Mouse (Mus musculus): ENCODE measurements around the gene Dbt.
"Not testable (repeated sequence)": the region's sequence is repeated elsewhere in the genome, so short reads cannot be mapped to it uniquely, and the experiment has no call there.

The Dbt gene

DNA sequence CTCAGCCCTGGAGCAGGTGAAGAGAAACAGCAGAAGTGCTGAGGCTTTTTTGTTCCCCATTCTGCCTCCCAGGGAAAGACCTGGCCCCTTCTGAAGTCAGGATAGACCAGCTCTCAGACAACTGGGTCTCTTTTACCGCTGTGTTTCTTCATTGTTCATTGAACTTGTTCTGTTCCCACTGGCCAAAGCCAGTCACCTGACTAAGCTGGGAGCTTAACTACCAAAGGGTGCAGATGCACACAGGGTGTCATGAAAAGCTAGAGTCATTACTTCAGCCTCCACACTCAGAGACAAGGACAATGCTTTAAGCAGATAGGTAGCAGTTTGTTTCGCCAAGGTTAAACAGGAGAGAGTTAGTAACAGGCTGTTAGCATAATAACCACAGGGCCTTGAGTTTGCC, 29.2 kb downstream of the Dbt start:
- no peak for DNase-seq (ENCODE audit: low spot score)

DNA sequence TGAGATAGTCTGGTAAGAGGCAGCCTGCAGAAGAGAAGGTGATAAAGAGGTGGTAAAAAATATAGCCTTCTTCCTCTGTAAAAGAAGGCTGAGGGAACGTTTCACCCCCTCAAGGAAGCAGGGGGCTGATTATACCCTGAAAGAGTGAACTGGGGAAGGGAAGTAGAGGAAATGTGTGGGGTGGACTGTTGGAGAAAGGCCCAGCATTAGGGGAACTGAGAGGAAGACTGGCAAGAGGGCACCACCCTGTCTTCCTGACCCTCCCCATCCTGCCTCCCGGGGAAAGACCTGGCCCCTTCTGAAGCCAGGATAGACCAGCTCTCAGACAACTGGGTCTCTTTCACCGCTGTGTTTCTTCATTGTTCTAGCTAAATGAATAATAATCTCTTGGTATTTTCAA, 29.7 kb downstream of the Dbt start:
- DNase-seq (ENCODE audit: low spot score): no peak

DNA sequence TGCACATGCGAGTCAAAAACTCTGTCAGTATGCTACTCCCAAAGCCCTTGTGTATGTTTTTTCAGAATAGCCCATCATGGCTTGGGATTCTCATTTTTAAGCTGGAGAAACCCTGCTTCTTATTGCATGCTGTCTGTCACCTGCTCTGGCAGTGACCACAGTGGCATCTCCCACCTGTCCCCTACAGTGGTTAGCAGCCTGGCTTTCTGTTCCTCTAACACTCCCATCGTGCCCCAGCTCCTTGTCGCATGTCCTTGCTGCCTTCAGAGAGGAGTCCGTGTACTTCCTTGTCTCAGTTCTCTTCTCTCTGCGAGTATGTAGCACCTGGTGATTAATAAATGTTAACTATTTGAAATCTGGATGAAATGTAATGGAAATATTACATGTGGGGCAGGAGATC, 34.6 kb downstream of the Dbt start:
- no peak for DNase-seq (ENCODE audit: low spot score)

DNA sequence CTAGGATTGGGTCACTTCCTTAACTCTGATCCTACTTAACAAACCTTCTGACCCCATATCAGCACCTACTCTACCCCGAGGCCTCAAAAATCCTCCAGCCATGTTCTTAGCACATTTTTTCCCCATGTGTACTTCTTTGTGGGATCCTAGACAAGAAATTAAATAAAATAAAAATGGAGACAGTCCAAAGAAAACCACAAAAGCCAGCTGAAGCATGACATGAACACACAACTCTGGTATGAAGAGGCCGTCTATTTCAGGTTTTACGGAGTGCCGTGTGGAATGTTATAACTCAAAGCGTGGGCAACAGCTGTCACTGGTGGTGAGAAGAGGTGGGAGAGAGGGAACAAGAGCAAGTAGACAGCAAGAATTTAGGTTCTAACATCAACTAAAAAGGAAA, 38.5 kb downstream of the Dbt start:
- no peak for DNase-seq (ENCODE audit: low spot score)

DNA sequence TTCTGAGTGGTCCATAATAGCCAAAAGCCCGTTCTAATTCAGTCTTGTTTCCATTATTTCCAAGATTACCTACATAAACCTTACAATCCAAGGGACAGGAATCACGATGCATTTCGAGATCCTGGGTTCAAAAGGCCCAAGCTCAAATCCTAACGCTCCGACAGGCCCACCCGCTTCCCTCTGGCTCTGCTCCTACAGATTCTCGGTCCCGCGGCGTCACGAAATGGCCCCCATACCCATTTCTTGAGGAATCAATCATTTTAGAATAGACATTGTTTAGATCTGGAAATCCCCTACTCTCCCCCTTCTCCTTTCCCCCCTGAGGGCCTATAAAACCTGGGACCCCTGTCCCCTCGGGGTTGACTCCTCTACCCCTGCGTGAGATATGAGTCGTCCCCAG, 48.4 kb downstream of the Dbt start:
- not testable (repeated sequence) for DNase-seq (ENCODE audit: low spot score)

DNA sequence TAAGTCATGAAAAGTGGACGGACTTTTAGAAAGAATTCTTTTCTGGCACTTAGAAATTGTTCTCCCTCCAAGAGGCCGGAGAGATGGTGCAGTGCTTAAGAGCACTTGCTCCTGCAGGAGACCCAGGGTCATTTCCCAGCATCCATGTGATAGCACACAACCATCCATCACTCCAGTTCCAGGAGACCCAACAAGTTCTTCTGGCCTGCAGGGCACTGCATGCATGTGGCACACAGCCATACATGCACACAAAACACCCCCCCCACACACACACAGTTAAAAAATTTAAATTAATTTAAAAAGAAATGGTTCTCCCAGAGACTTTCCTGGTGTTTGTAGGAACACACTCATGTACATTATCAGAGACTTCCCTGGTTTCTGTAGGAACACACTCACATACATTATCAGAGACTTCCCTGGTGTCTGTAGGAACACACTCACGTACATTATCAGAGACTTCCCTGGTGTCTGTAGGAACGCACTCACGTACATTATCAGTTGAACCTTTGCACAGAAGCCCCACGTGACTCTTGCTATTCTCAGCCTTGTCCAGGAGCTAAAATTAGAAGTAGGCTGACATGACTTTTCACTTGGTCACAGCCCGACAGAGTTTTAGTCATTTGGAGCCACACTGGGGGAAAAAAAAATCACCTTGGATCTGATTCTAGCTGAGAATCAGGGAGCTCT, 49.7 kb downstream of the Dbt start, which contains the start of gene Lrrc39:
Gene Lrrc39 (plus strand): TSS at position 566 of the 687 bp plus-strand sequence.
- DNase-seq (ENCODE audit: low spot score): peak; percentile 81

DNA sequence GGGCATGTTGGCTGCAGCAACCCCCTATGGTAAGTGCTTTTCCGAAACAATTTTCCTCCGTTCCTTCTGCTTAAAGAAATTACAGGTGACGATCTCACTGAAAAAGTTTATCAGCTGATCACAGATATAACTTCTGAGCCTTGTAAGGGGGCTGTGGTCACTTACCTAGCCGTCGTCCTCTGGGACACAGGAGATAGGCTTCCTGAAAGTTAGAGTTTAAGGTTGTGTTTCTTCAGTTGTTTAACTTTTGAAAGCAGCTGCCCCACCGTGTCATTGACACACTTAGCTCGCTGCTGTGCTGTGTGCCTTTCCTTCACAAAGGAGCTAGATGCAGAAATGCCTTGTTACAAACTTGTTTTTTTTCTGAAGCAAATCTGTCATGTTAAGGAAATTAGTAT, 50.2 kb downstream of the Dbt start:
- no peak for DNase-seq (ENCODE audit: low spot score)

DNA sequence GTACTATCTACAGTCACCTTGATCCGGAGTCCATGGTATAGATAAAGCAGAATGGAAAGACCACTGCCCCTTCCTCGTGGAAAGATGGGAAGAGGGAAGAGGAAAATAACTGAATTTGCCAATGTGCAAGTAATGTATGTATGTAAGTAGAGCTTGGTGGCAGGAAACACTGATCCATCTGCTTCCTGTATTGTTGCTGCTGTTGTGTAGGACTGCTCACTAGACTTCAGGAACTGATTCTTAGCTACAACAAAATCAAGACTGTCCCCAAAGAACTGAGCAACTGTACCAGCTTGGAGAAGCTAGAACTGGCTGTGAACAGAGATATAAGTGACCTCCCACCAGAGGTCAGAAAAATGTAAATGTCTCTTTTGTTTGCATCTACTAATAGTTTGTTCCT, 57.8 kb downstream of the Dbt start:
- no peak for DNase-seq (ENCODE audit: low spot score)

DNA sequence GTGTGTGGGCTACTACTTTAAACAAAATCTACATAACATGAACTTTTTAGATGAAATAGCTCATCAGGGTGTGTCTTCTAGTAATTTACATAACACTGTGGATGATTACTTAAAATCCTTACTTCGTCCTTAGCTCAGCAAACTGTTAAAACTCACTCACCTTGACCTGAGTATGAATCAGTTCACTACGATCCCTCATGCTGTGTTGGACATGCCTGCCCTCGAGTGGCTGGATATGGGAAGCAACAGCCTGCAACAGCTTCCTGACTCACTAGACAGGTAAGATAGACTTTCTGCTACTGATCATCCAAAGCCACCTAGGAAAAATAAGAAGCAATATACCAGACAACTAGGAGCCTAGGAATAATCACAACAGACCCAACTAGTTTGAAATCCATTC, 64.4 kb downstream of the Dbt start:
- peak; percentile 32 for DNase-seq (ENCODE audit: low spot score)

DNA sequence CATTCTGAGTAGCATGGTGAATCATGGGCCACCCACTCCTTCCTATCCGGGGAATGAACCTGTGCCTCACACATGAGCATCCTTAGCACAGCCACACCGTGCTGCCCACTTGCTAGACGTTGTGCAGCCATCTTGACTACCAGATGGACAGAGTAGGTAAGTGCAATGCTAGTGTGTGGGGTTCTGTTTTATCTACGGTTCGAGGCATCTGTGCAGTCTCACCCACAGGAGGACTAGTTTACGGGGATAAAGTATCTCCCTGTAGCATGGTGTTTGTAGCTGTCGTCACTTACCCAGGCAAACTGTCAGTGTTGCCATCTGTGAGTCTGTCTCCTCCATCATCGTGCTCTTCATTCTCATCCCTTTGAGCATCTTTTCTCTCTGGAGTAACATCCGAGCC, 69.3 kb downstream of the Dbt start:
- no peak for DNase-seq (ENCODE audit: low spot score)

DNA sequence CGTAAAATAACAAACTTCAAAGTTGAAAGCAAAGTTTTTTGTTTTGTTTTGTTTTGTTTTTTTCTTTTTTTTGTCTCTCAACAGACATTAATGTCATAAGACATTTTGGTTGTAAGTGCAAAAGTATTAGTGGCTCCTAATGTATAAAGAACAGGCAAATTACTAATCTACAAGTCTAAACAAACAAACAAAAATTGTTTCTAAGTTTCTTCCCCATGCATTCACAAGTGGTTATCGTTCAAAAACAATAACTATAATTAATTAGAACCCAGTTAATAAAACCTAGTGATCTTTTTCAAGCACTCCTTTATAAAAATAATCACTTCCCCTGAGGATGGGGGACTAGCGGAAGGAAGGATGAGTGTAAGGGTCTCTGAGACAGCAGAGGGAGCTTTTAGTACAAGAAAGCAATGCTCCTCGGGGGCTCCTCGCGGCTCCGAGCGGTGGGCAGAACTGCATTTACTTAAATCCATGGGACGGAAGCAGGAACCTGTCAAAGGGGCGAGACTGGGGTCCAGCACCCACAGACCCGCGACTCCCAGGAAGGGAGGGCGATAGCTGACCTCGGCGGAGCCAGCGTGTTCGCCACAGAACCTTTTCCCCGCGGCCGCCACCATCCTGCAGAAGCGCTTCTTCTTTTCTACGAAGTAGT, 81.3 kb downstream of the Dbt start:
- DNase-seq (ENCODE audit: low spot score): no peak

DNA sequence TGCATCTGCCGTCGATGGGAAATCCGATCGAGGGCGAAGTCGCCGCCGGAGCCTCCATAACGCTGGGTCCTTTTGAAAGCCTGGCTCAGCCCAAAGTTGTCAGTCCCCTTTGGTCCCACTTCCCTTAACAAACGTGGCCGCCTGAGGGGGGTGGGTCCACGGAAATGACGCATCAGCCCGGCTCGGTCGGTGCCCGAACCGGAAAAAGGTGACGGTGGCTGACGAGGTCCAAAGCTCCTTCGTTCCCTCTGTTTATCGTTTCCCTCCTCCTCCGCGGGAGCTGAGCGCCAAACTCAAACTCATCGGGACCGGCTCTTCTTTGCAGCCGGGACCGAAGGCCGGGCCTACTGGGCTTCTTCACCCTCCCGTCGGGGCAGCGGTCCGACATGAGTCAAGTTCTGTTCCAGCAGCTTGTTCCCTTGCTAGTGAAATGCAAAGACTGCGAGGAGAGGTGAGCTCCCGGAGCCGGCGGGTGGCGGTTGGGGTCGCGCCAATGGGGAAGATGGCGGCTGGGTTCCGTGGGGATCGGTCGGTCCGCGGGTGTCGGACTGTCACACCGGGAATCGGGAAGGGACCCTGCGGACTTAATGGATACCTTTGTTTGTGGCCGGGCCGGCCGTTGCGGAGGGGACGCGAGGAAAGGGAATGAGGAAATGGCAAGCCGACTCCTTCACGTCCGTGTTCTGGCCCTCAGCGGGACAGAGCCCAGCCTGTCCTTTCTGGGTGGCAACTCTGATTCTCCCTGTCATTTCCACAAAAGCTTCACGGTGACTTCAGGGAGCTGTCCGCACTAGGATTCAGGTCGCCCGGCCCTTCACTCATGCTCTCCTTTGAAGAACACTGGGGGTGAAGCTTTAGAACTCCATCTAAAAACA, 82.1 kb downstream of the Dbt start, which contains the start of gene Sass6:
Gene Sass6 (plus strand): TSS at position 255 of the 875 bp plus-strand sequence.
- DNase-seq (ENCODE audit: low spot score): peak; percentile 98

DNA sequence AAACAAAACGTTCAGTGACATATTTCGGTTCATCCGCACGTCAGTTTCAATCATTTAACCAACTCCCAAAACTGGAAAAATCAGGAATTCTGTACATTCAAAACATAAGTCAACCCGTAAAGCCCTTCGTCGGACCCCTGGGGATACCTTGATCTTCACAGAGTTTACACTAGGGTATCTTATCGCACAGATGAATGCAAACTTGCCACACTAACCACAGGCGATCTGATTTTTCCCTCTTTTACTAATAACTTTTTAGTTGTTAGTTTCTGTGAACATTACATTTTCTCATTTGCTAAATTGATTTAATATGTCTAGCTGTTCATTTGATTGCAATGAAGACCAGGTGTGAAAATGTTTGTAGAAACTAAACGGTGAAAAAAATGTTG, 82.7 kb downstream of the Dbt start:
- no peak for DNase-seq (ENCODE audit: low spot score)

Measured in adipocyte (in vitro differentiated cells).